Mouse (Mus musculus): ENCODE data around the gene Mrgbp.
A peak's percentile ranks its signal among the peaks of the same experiment; 100 is the strongest.

DNA sequence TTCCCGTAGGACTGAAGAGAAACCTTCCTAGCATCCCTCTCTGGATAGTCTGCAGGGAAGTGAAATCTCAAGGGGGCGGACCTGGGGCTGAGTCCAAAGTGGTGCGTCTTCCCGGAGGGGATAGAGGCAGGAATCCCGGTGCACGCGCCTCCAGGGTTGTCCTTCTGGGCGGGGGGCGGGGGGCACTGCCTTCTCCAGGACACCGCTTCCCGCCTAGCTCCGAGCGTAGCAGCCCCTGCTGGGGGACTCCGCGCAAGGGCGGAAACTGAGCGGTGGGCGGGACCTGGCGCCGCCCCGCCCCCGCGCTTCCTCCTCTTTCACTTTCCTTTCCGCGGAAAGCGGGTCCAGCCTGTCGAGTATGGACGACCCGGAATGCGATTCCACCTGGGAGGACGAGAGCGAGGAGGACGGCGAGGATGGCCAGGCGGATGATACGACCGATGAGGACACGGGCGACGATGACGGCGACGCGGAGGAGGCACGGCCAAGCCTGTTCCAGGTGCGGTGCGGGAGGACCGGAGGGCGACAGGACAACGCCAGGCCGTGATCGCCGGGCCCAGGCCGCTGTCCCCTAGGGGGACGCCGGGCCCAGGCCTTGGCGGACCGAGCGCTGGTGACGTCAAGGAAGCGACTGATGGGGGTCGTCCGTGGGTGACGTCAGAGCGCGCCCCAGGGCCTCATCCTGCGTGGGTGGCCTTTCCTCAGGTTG lies 8.2 kb downstream of the Mrgbp start, which contains the start of gene Ogfr:
- peak; percentile 71 for TF ChIP-seq POLR2A (IDR thresholded peaks at IDR 0.05; ENCODE audit: low read depth, low read length)
- TF ChIP-seq CTCF (IDR thresholded peaks at IDR 0.05; ENCODE audit: extremely low read depth, insufficient read depth, insufficient read length, insufficient replicate concordance), result peak; percentile 26; the same call in 1 of the 2 replicates
